Mouse (Mus musculus): ENCODE data around the gene Thbs3.
A peak's percentile ranks its signal among the peaks of the same experiment; 100 is the strongest.
"Not testable (repeated sequence)": the region's sequence is repeated elsewhere in the genome, so short reads cannot be mapped to it uniquely, and the experiment has no call there.

Gene Thbs3

DNA sequence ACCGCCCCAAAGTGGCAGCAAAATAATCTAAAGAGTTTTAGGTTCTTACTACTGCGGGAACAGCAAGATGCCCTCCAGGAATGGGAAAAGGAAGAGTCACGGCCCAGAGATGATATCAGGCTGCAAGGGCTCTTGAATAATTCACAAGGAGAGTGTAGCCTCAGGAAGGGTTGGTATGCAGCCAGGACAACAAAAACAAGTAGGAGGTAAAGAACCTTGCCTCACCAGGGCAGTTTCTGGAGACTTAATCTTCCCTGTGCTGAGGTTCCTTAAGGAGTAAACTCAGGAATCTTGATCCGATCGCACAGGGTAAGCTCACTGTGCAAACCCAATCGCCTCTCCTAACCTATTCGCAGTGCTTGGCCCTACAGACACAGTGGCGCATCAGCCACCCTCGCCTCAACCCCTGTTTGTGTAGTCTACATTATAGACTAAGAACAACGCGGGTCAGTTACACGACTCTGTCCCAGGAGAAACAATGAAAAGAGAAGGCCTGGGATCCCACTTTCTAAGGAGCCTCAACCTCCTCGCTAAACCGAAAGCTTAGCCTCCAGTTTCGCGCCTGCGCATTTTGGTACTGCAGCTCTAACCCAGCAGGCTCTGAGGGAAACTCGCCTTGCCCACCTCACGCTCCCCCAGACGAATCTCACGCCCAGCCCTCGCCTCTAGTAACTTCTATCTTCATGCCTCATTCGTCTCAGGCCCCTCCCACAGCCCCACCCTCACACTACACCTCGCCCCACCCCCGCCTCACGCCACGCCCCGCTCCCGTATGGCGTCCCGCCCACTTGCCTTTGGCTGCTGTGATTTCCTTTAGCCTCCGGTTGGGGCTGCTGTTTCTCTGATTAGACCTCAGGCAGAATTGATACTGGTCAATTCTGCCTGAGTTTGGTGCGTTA lies 18.8 kb upstream of the Thbs3 start:
- peak; percentile 96 for DNase-seq (ENCODE audit: low read depth)

DNA sequence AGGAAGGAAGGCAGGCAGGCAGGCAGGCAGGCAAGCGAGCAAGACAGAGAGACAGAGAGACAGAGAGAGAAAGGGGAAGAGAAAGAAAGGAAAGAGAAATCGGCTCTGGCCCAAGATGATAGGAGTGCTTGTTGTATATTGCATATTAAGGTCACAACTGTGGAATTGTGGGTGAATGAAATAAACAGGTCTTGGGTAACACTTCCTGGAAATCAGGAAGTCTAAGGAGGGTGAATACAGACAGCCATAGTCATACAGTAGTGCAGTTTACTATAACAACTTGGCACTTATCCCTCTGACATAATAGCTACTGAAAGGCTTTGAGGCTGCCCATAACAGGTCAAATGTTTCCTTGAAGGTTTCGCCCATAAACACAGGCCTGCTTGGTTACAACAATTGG lies 15.1 kb upstream of the Thbs3 start:
- DNase-seq (ENCODE audit: low read depth) = no peak

DNA sequence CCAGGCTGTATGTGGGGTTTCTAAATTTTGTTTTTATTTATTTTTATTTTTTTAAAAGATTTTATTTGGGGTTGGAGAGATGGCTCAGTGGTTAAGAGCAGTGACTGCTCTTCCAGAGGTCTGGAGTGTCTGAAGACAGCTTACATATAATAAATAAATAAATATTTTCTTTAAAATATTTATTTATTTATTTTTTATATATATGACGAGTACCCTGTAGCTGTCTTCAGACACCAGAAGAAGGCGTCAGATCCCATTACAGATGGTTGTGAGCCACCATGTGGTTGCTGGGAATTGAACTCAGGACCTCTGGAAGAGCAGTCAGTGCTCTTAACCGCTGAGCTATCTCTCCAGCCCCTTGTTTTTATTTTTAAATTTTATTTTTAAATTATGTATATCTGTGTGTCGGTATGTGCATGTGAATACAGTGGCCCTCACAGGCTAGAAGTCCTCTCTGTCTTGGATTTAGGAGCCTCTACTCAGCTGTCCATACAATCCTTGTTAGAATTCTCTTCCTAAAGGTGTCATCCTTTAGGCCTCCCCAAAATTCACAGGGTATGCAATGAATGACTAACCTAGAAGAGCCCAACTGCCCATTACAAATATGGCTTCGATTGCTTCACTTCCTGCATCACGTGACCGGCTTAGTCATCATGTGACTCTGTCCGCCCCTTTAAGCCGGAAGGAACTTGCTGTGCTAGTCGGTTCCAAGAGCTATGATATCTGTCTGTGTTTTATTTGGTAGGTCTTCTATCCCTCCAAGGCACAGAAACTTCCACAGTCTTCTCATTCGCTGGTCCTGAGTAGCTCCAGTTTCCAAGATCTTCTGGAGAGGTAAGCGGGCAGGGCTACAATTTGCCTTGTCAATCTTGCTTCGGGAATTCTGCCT lies 12.5 kb upstream of the Thbs3 start, which contains the start of gene Gba:
Gba (plus strand) TSS at position 676 of the 889 bp plus-strand sequence.
- DNase-seq (ENCODE audit: low read depth) = peak; percentile 98

DNA sequence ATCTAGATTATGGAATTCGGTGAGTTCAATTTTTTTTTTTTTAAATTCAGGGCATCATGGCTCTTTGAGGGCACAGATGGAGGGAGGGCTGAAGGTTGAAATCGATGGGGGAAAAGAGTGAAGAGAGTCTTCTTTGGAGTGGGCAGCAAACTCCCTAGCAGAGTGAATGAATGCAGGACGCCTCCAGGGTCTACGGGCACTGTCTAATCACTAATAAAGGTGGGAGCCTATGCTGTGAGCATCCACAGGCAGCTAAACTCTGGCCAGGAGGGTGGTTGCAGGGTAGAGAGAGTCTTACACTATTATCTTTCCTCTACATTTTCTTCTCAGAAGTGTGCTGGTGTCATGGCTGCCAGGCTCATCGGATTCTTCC lies 11.9 kb upstream of the Thbs3 start:
- DNase-seq (ENCODE audit: low read depth) = peak; percentile 33

DNA sequence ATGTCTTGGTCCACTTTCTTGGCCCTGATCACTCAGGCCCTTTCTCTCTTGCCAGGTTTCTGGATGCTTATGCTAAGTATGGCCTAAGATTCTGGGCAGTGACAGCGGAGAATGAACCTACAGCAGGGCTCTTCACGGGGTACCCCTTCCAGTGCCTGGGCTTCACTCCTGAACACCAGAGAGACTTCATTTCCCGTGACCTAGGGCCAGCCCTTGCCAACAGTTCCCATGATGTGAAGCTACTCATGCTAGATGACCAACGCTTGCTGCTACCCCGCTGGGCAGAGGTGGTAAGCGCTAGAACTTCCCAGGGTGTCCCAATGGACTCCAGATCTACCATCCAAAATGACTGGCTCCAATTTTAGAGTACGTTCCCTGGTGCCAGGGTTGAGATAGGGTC lies 8.9 kb upstream of the Thbs3 start:
- no peak for DNase-seq (ENCODE audit: low read depth)

DNA sequence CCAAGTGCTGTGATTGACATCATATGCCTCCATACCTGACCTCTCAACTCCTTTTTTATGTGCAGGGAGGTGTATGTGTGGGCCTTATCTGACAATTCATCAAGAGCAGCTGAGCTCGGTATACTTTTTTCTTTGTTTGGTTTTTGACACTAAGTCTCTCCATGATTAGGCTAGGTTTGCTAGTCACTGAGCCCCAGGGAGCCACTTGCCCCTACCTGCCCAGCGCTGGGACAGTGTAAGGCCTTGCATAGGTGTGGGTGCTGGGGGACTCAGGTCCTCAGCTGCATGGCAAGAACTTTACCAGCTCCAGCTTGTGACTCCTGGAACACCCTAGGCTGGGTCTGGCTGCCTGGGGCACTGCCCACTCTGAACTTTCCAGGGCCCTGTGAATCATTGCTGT lies 8.3 kb upstream of the Thbs3 start:
- no peak for DNase-seq (ENCODE audit: low read depth)

DNA sequence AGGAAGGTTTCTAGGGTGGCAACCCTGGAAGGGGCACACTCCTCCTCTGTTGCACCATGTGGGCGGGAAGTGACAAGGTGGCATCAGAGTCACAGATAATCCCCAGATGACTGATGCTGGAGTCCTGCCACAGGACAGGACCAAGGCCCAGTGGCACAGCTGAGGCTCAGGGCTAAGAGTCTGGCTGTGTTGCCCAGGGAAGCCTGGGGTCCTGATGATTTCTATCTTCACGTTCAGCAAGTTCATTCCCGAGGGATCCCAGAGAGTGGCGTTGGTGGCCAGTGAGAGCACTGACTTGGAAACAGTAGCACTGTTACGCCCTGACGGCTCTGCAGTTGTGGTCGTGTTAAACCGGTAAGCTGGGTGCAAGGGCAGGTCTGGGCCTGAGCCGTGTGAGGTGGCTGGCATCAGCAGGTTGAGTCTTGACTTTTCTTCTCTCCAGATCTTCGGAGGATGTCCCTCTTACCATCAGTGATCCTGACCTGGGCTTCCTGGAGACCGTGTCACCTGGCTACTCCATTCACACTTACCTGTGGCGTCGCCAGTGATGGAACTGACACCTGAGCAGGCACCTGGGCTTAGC lies 6.8 kb upstream of the Thbs3 start:
- DNase-seq (ENCODE audit: low read depth) = no peak

DNA sequence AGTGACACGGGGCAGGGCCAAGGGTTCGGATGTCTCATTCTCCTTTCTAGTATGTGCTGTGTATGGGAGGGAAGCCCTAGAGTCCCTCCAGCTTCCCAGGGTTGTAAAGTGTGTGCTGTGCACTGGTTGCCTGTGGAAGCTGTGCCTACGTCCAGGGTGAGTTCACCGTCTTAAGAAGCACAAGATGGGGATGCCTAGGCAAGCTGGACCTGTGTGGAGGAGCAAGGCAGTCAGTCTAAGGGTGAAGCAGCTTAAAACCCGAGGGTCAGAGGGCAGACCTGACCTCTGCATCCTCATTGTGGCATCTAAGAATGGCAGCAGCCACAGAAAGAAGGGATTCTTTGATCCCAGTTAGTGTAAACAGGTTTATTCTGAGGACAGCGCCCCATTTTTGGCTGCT lies 6.2 kb upstream of the Thbs3 start:
- DNase-seq (ENCODE audit: low read depth) = no peak

DNA sequence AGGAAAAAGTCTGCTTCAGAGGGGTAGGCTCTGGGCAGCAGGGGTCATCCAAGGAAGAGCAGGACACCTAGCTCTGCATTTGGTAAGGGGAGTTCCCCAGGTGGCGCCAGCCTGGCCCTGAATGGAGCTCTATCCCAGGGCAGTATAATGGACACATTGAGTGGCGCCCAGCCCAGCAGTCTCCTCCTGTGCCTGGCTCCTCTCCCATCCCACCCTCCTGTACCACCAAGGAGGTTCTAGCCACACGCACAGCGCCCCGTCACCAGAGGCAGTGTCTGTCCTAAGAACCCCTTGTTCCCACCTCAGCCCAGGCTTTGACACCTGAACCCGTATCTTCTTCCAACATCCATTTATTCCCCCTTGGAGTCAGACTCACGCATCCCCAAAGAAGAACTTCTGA lies 5.2 kb upstream of the Thbs3 start:
- DNase-seq (ENCODE audit: low read depth) = no peak

DNA sequence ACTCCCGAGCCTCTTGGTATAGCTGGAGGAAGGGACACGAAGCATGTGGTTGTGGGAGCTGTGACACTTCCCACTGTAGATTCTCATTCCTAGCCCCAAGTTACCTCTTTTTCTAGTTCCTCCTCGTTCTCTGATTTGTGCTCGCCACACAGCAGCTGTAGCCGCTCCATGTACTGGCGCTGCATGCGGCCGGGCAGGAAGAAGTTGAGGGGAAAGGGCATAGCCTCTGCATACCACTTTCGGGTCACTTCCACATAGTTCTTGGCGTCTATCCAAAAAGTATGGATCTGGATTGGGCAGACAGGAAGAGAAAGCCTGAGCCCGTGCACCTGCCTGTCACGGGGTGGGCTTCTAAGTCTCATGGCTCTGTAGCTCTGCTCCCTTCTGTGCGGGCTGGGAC lies 4.8 kb upstream of the Thbs3 start:
- no peak for DNase-seq (ENCODE audit: low read depth)

DNA sequence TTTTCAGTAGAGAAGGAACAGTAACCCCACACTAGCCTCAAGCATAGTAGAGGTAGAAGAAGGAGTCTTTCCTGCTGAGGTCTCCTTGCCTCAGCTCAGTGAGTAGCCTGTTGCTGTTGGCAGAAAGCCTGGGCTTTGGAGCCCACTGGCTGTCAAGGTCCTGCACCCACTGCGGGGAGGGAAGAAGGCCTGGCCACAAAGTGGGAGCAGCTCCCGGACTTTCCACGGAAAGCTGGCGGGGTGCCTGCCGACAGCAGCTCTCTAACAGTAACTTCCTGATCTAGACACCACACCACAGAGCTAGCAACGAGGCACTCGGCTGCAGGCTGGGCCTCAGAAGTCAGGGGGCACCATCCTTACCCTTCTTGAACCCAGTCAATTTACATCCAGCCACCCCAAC lies 4.2 kb upstream of the Thbs3 start:
- DNase-seq (ENCODE audit: low read depth) = no peak

DNA sequence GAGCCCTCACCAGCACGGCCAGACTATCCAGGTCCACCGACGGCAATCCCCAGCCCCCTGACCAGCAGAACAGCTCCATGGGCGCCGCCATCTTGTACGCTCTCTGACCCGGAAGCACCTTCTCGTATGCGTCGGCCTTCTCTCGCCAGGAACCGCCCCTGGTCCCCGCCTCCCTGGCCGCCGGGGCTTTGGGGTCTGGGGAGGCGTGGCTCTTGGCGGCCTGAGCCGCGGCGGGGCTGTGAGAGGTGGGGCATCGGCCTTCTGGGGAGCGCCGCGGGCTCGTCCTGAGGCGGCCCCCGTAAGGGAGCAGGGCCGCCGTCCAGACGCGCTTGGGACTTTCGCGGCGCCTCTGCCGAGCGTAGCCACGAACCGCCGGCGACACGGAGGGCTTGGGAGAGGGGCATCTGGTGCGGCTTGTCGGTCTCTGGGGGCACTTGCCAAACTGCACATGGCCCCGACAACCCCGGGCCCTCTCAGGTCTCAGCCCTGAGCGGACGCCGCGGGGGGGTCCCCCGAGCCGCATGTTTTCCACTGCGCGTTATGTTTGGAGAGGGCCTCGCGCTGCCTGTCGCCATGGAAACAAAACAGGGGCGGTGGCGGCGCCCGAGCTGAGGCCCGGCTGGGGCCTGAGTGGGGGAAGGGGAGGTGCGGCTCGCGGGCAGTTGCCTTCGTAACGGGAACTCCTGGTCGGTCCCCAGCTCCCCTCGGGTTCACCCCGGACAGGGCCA lies 1.0 kb upstream of the Thbs3 start:
- DNase-seq (ENCODE audit: low read depth) = peak; percentile 97

DNA sequence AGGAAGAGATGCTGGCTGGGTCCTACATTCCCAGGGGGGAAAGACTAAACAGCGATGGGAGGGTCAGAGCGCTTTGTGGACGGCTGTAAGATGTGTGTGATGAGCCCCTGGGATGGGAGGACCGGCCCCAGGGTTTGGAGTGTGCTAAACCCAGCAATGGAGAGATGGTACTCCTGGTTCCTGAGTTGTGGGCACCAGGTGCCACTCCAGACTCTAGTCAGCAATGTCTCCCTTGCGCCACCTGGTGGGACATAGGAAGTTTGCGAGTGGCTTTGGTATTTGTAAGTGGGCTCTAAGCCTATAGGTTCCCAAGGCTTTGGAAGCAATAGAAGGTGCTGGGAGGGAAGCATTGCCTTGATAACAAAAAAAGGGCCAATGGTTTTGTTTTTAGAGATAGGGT lies 873 bp downstream of the Thbs3 start:
- peak; percentile 96 for DNase-seq (ENCODE audit: low read depth)

DNA sequence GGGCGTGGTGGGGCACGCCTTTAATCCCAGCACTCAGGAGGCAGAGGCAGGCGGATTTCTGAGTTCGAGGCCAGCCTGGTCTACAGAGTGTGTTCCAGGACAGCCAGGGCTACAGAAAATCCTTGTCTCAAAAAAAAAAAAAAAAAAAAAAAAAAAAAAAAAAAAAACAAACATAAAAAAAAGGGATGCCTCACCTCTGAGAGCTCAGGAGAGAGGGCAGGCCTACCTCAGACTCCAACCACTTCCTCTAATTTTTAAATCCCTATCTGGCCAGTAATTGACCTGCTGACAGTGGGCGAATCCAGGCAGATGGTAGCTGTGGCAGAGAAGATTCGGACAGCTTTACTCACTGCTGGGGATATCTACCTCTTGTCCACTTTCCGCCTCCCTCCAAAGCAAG lies 1.4 kb downstream of the Thbs3 start:
- DNase-seq (ENCODE audit: low read depth) = not testable (repeated sequence)

DNA sequence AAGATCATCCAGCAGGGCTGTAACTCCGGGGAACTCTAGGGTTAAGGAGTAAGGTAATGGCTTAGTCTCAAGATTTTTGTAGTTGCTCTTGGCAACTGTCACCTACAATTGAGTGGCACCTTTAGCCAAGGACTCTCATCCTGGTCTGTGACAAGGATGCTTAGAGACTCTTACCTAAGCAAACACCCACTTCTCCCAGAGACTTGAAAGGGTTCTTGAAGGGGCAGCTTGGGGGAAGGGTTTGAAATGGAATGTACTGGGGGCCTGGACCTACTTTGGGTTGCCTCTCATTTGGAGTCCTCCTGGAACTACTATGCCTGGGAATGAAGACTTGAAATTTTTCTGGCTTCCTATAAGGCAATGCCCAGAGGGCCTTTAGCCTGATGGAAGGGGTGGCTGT lies 3.3 kb downstream of the Thbs3 start:
- DNase-seq (ENCODE audit: low read depth) = no peak

DNA sequence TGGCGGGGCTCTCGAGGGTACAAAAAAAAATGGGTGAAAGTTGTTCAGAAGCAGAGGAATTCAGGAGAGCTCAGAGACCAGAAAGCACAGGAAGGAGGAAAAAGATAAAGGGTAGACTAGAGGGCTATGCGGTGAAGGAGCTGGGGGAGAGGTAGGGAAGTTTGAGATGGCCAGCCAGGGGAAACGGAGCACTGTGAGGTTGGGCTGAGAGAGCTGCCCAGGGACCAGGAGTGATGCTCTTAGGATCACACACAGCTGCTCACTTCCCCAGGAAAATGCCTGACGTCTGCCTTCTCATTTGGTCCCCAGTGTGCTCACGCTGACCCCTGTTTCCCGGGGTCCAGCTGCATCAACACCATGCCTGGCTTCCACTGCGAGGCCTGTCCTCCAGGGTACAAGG lies 4.6 kb downstream of the Thbs3 start:
- DNase-seq (ENCODE audit: low read depth) = no peak

DNA sequence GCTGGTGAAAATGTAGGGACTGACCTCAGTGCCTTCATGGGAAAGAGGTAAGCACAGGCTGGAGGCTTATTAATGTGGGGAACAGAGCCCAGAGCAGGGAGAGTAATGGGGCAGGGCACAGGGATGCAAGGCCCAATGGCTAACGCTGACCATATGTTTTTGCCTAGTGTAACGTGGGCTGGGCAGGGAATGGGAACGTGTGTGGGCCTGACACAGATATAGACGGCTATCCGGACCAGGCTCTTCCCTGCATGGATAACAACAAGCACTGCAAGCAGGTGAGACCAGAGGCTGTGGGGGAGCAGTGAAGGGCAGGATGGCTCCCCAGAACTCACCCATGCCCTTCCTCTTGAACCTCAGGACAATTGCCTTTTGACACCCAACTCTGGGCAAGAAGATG lies 6.2 kb downstream of the Thbs3 start:
- DNase-seq (ENCODE audit: low read depth) = no peak

DNA sequence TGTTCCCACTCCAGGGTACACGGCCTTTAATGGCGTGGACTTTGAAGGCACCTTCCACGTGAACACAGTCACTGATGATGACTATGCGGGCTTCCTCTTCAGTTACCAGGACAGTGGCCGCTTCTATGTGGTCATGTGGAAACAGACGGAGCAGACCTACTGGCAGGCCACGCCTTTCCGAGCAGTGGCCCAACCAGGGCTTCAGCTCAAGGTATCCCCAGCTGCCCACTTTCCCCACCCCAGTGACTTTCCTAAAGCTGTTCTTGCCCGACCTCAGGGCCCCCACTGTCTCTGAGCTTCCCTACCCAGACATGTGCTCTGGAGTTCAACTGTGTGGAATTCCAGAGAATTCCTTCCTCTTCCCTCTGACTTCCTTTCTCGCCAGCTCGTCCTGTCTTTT lies 9.8 kb downstream of the Thbs3 start:
- DNase-seq (ENCODE audit: low read depth) = no peak

DNA sequence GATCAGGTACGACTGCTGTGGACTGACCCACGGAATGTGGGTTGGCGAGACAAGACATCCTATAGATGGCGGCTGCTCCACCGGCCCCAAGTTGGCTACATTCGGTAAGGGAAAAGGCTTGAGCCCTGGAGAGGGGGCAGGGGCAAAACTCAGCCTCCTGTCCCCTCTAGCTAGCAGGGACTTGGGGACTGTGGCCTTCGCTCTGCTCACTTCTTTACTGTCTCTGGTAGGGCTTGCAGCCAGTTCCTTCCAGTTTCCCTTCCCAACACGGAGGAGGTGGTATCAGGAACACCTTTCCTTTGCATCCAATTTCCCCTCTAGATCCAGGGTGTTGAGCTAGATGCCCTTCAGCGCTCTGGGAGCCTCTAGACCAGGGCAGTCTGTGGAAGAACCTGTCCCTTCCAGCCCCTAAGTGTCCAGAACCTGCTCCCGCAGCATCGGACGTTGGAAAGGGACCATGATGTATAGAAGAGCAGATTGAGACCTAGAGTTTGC lies 10.4 kb downstream of the Thbs3 start:
- DNase-seq (ENCODE audit: low read depth) = no peak

DNA sequence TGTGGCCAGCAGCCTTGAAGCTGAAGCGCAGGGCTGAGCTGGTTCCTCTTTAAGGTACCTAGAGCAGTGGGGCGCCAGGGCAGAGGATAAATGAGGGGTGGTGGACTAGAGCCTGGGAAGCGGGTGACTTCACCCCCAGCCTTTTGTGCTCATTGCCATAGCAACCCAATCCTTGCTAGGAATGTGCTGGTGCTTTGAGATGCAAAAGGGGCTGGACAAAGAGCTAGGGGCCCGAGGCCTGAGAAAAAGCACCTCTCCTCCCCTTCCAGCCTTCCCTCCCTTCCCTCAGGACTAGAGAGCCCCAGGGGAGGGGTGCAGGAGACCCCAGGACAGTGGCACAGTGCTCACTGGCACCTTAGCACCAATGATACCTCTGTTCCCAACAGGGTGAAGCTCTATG lies 10.9 kb downstream of the Thbs3 start:
- DNase-seq (ENCODE audit: low read depth) = no peak

DNA sequence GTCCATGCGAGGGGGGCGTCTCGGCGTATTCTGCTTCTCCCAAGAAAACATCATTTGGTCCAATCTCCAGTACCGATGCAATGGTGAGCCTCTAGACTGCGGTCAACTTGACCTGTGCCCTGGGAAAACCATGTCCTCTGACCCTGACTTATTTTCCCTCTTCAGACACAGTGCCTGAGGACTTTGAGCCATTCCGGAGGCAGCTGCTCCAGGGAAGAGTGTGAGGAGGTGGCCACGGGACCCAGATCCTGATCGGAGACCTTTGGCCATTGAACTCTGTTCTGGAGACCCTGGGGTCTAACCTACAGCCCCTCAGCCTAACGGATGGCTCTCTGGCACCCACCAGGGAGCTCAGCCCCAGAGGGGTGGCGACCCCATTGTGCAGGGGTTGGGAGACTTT lies 11.4 kb downstream of the Thbs3 start:
- DNase-seq (ENCODE audit: low read depth) = no peak

DNA sequence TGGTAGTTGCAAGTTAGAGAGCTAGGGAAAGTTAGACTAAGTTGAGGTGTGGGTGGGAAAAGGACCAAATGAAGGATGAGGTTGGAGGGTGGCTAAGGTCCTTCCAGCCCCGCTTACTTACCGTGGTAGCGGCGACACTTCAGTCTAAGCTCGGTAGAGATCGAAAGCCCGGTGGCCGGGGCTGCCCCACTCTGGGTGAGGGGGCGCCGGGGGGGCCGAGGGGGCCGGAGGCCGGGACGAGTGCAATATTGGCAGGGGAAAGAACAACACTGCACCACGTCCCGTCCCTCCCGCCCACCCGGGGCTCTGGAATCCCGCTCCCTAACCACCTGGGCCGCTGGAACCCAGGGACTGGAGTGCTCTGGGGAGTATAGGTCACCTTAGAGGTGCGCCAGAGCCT lies 11.9 kb downstream of the Thbs3 start, which contains the start of gene Mtx1:
Mtx1 (minus strand) TSS at position 189 of the 400 bp plus-strand sequence.
- DNase-seq (ENCODE audit: low read depth) = peak; percentile 51
